Mouse (Mus musculus) forebrain, embryonic 13.5 days (tissue): ENCODE measurements around the gene 1700029I15Rik. TPM values are rescaled to one million over a fixed set of nuclear protein-coding genes. Genes with fewer than 3 reads are reported as not detected.

ENCODE experiments used
- ATAC-seq: fragments of 200-750 bp; cut with Nextera tagmentation; 2 replicates; pipeline ENCODE4 v1.8.0; 2017
- H3K27ac ChIP-seq: fragments of 300-500 bp; sonication (generic); 2 replicates; pipeline ENCODE4 v1.5.1; 2015; ENCODE audit warnings: inconsistent platforms, mild to moderate bottlenecking, moderate library complexity
- H3K27me3 ChIP-seq: fragments of 300-500 bp; sonication (generic); 2 replicates; pipeline ENCODE4 v1.6.1; 2015; ENCODE audit warnings: mild to moderate bottlenecking, inconsistent platforms
- H3K36me3 ChIP-seq: fragments of 300-500 bp; sonication (generic); 2 replicates; pipeline ENCODE4 v1.6.1; 2015; ENCODE audit warnings: mild to moderate bottlenecking, inconsistent platforms; ENCODE audit not compliant: poor library complexity, severe bottlenecking
- H3K4me1 ChIP-seq: fragments of 300-500 bp; sonication (generic); 2 replicates; pipeline ENCODE4 v1.6.1; 2015; ENCODE audit warnings: inconsistent platforms
- H3K4me2 ChIP-seq: fragments of 300-500 bp; sonication (generic); 2 replicates; pipeline ENCODE4 v1.6.1; 2015; ENCODE audit warnings: inconsistent platforms, mild to moderate bottlenecking, moderate library complexity
- H3K4me3 ChIP-seq: fragments of 300-500 bp; sonication (generic); 2 replicates; pipeline ENCODE4 v1.5.1; 2015; ENCODE audit warnings: mild to moderate bottlenecking, inconsistent platforms
- H3K9ac ChIP-seq: fragments of 300-500 bp; sonication (generic); 2 replicates; pipeline ENCODE4 v1.6.1; 2015; ENCODE audit warnings: mild to moderate bottlenecking, inconsistent platforms
- H3K9me3 ChIP-seq: fragments of 300-500 bp; sonication (generic); replicated peaks from 2 replicates; pipeline ENCODE4 v1.6.1; 2016; ENCODE audit warnings: inconsistent platforms
- WGBS: fragments of 180-500 bp; shearing (Covaris S2); methylation state at CpG from one replicate; pipeline ENCODE4 v1.1.7; 2015; 5-methylcytosine and 5-hydroxymethylcytosine counted together
- polyA plus RNA-seq: library from polyadenylated mRNA; unstranded; fragments of >200 nt; fragmentation: Nextera tagmentation; extraction: Ambion mirVana; gene quantifications from 2 replicates; pipeline ENCODE4 v1.2.1, GENCODE M21; 2015

The 1700029I15Rik gene
- 6.2 and 6.6 TPM in 2 replicates for polyA plus RNA-seq

GRCm38 (mm10) chr2:92381901-92382588 is at the start of gene 1700029I15Rik:
1700029I15Rik (plus strand) TSS chr2:92382538.
- WGBS: 88% methylated on average over 5 of the region's 5 CpGs
- peaks cover 100% of the 10 kb centered on the region for H3K36me3 ChIP-seq
- H3K27me3 ChIP-seq: no peaks in the 10 kb centered on the region

DNA sequence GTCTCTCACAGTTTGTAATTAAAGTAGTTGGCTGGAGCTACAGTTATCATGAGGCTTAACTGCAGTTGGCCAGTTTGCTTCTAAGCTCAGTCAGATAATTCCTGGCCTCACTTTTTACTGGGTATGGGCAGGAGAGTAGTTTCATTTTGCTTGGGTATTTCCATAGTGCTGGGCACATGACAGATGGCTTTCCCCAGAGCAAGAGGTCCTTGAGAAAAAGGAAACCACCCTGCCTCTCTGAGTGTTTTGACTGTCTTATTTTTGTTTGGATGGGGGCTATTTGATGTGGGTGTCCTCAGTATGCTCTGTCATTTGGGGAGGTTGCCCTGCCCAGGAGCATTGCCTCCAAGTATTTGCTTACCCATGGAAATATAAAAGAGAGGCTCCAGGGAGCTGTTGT is 39.9 kb upstream of the 1700029I15Rik start:
- Histone ChIP-seq H3K9me3 (no peaks in the 10 kb centered on the region), H3K27me3 (no peaks in the 10 kb centered on the region), H3K4me1 (no peaks in the 10 kb centered on the region), H3K9ac (no peak overlapping the region), H3K4me2 (no peak overlapping the region), H3K4me3 (no peak overlapping the region), H3K36me3 (peaks cover 50% of the 10 kb centered on the region), H3K27ac (no peak overlapping the region)
- no peak for ATAC-seq

More at GRCm38 (mm10) chr2:92381901-92382588, at the start of gene 1700029I15Rik:
- H3K4me2 ChIP-seq: no peak within 1 kb of the TSS
- 0 out of 2 replicates have a peak, but pooled peaks cover under 1% of the 10 kb centered on the region for H3K4me1 ChIP-seq
- no peaks in the 10 kb centered on the region for H3K9me3 ChIP-seq
- no peak within 1 kb of the TSS for H3K9ac ChIP-seq
- no peak within 1 kb of the TSS for H3K4me3 ChIP-seq
- H3K27ac ChIP-seq: no peak within 1 kb of the TSS
- no peak for ATAC-seq

DNA sequence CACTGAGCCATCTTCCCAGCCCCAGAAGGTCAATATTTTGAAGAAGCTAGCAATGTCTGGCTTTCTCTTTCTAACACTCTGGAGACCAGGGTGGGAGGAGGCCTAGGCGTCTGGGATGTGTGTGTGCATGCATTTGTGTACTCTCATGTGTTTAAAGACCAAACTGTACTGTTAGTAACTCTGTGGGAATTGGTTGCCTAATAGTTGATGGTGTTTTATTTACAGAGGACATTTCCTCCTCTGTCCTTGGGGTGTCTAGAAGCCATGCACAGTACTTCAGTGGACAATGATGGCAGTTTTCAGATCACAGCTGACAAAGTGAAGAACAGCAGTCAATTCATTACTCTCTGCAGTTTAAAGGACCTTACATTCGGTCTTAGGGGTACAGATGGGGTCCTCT is 35.1 kb upstream of the 1700029I15Rik start:
- no peak for ATAC-seq
- H3K4me2 ChIP-seq: no peak overlapping the region
- WGBS: 93% methylated on average over 2 of the region's 2 CpGs
- no peaks in the 10 kb centered on the region for H3K27me3 ChIP-seq
- H3K9ac ChIP-seq: no peak overlapping the region
- H3K36me3 ChIP-seq: peaks cover 73% of the 10 kb centered on the region
- no peaks in the 10 kb centered on the region for H3K9me3 ChIP-seq
- H3K4me1 ChIP-seq: no peaks in the 10 kb centered on the region
- no peak overlapping the region for H3K27ac ChIP-seq
- no peak overlapping the region for H3K4me3 ChIP-seq

- no peak overlapping the region for H3K4me3 ChIP-seq
- no peaks in the 10 kb centered on the region for H3K27me3 ChIP-seq
- whole genome bisulfite sequencing: 72% methylated on average over 6 of the region's 6 CpGs
- no peak overlapping the region for H3K9ac ChIP-seq
- H3K4me1 ChIP-seq: peaks cover 3% of the 10 kb centered on the region; the same call in 1 of the 2 replicates
- peaks cover 83% of the 10 kb centered on the region for H3K36me3 ChIP-seq
- no peaks in the 10 kb centered on the region for H3K9me3 ChIP-seq
- no peak overlapping the region for H3K27ac ChIP-seq
- no peak for ATAC-seq
- no peak overlapping the region for H3K4me2 ChIP-seq
These were observed 32.5 kb upstream of the 1700029I15Rik start for GRCm38 (mm10) chr2:92349589-92350425.

DNA sequence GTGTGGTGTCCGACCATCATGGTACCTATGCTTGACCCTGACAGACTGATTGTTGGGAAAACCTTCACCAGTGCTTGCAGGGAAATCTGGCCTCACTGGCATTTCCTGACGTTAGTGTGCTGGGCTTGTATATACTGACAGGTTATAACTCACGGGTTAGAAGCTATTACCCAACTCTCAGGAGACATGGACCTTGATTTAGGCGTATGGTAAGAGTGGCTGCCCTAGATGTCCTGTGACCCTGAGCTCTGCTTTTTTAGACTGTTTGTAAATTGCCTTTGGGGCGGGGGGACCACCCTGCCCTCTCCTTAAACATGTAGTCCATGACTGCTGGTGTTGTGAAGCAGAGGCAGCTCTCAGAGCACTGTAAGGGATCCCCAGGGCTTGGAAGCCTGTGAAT is 31.7 kb upstream of the 1700029I15Rik start:
- H3K9ac ChIP-seq: no peak overlapping the region
- no peak overlapping the region for H3K4me3 ChIP-seq
- peaks cover 82% of the 10 kb centered on the region for H3K36me3 ChIP-seq
- H3K4me1 ChIP-seq: peaks cover 3% of the 10 kb centered on the region; the same call in 1 of the 2 replicates
- H3K27me3 ChIP-seq: no peaks in the 10 kb centered on the region
- H3K9me3 ChIP-seq: no peaks in the 10 kb centered on the region
- ATAC-seq: no peak
- no peak overlapping the region for H3K27ac ChIP-seq
- WGBS: 84% methylated on average over 5 of the region's 5 CpGs
- H3K4me2 ChIP-seq: no peak overlapping the region

GRCm38 (mm10) chr2:92353402-92353801 is 28.9 kb upstream of the 1700029I15Rik start:
- no peak for ATAC-seq
- Histone ChIP-seq H3K4me1 (peaks cover 3% of the 10 kb centered on the region; the same call in 1 of the 2 replicates), H3K4me3 (no peak overlapping the region), H3K9me3 (no peaks in the 10 kb centered on the region), H3K27me3 (no peaks in the 10 kb centered on the region), H3K36me3 (peaks cover 83% of the 10 kb centered on the region), H3K27ac (no peak overlapping the region), H3K9ac (no peak overlapping the region), H3K4me2 (no peak overlapping the region)
- WGBS: 14% methylated on average over 5 of the region's 5 CpGs

DNA sequence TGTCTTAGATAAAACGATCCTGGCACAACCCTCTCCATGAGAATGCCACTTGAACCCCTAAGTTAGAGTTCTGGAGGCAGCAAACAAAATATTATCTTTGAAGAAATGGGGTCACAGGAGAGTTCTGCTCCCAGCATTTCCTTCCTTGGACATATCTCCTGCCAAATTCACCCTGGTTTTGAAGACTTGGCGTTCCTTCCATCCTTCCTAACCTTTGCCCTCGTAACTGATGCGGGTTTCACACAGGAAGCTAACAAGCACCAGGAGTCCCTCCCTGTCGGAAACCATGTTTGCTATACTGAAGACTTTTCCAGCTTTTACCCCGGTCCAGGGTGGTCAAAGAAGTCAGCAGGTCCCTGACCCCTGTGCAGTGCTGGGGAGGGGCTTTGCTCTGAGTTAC is 28.1 kb upstream of the 1700029I15Rik start:
- Histone ChIP-seq H3K4me1 (peaks cover 3% of the 10 kb centered on the region; the same call in 1 of the 2 replicates), H3K9me3 (no peaks in the 10 kb centered on the region), H3K4me3 (no peak overlapping the region), H3K4me2 (no peak overlapping the region), H3K9ac (no peak overlapping the region), H3K27me3 (no peaks in the 10 kb centered on the region), H3K36me3 (peaks cover 83% of the 10 kb centered on the region), H3K27ac (no peak overlapping the region)
- no peak for ATAC-seq
- WGBS: 84% methylated on average over 6 of the region's 6 CpGs

DNA sequence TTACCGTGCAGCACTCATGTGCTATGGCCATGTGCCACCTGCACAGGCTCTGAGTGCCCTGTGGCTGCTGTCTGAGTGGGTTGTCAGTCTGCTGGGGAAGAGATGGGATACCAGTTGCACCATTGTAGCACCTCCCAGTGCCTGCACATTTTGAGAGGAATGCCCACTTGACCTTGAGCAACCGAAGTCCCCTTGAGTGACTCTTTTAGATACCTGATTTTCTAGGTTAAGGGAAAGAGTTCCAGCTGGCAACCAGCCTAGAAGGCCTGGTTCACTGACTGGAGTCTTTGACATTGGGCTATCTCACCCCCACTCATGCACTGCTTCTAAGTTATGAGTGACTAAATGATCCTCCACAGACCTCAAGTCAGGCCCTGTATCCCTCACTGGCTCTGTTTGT is 23.0 kb upstream of the 1700029I15Rik start:
- no peak overlapping the region for H3K27ac ChIP-seq
- WGBS: 87% methylated on average over 2 of the region's 2 CpGs
- H3K9me3 ChIP-seq: no peaks in the 10 kb centered on the region
- ATAC-seq: no peak
- no peak overlapping the region for H3K4me3 ChIP-seq
- no peak overlapping the region for H3K4me2 ChIP-seq
- H3K4me1 ChIP-seq: peaks cover 8% of the 10 kb centered on the region; the same call in 1 of the 2 replicates
- peaks cover 80% of the 10 kb centered on the region for H3K36me3 ChIP-seq
- H3K27me3 ChIP-seq: no peaks in the 10 kb centered on the region
- H3K9ac ChIP-seq: no peak overlapping the region

- 72% methylated on average over 25 of the region's 25 CpGs for WGBS
- ATAC-seq: peak; percentile 48; the same call in 1 of the 2 replicates
- Histone ChIP-seq H3K4me2 (no peak overlapping the region), H3K9me3 (no peaks in the 10 kb centered on the region), H3K36me3 (peaks cover 77% of the 10 kb centered on the region), H3K9ac (no peak overlapping the region), H3K4me3 (no peak overlapping the region), H3K27me3 (no peaks in the 10 kb centered on the region), H3K27ac (peak overlapping the region; percentile 57), H3K4me1 (peaks cover 8% of the 10 kb centered on the region; the same call in 1 of the 2 replicates)
These were observed 22.0 kb upstream of the 1700029I15Rik start for GRCm38 (mm10) chr2:92360186-92360823.

DNA sequence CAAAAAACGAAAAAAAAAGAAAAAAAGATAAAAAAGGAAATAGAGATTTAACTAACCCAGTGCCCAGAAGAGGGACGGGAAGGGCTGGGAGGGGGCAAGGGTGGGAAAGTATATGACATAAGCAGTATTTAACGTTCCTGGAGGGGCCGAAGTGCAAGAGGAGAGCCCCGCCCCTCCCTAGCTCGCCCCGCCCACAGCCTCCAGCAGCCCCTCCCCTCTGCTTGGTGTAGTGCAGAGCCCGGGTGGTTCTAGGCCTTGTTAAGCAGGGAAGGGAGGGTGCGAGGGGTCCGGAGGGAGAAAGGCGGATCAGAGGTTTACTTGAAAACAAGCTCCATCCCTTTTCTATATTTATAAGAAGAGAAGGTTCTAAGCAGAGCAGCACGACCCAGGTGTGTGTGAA is 21.4 kb upstream of the 1700029I15Rik start:
- H3K4me1 ChIP-seq: peaks cover 8% of the 10 kb centered on the region; the same call in 1 of the 2 replicates
- peaks cover 75% of the 10 kb centered on the region for H3K36me3 ChIP-seq
- 22% methylated on average over 12 of the region's 12 CpGs for WGBS
- no peak overlapping the region for H3K4me2 ChIP-seq
- no peak overlapping the region for H3K4me3 ChIP-seq
- no peaks in the 10 kb centered on the region for H3K27me3 ChIP-seq
- H3K9me3 ChIP-seq: no peaks in the 10 kb centered on the region
- H3K27ac ChIP-seq: no peak overlapping the region
- no peak overlapping the region for H3K9ac ChIP-seq
- ATAC-seq: no peak

GRCm38 (mm10) chr2:92361795-92362194 is 20.5 kb upstream of the 1700029I15Rik start:
- 88% methylated on average over 8 of the region's 8 CpGs for WGBS
- peaks cover 75% of the 10 kb centered on the region for H3K36me3 ChIP-seq
- no peak overlapping the region for H3K9ac ChIP-seq
- H3K27ac ChIP-seq: no peak overlapping the region
- no peak overlapping the region for H3K4me3 ChIP-seq
- H3K4me2 ChIP-seq: no peak overlapping the region
- no peak for ATAC-seq
- no peaks in the 10 kb centered on the region for H3K9me3 ChIP-seq
- peaks cover 8% of the 10 kb centered on the region; the same call in 1 of the 2 replicates for H3K4me1 ChIP-seq
- no peaks in the 10 kb centered on the region for H3K27me3 ChIP-seq
